Mouse (Mus musculus) bone marrow, adult 2 months (tissue): ENCODE results near the gene Zfp280d.

Experiments used
- CTCF ChIP-seq: fragments of 200-500 bp; IDR thresholded peaks from 2 replicates; pipeline ENCODE4 v1.5.1; 2011; ENCODE audit warnings: low read length, control low read depth; ENCODE audit not compliant: control insufficient read depth, insufficient read depth
- POLR2A ChIP-seq: fragments of 200-500 bp; IDR thresholded peaks from 2 replicates; pipeline ENCODE4 v1.6.1; 2011; ENCODE audit warnings: low read depth, mild to moderate bottlenecking, control low read depth, low read length, borderline replicate concordance; ENCODE audit not compliant: control insufficient read depth

- TF ChIP-seq POLR2A (no peak), CTCF (no peak)
These were observed 134.9 kb downstream of the Zfp280d start for GRCm38 (mm10) chr9:72409381-72410225.
